In the genomic region with DNA sequence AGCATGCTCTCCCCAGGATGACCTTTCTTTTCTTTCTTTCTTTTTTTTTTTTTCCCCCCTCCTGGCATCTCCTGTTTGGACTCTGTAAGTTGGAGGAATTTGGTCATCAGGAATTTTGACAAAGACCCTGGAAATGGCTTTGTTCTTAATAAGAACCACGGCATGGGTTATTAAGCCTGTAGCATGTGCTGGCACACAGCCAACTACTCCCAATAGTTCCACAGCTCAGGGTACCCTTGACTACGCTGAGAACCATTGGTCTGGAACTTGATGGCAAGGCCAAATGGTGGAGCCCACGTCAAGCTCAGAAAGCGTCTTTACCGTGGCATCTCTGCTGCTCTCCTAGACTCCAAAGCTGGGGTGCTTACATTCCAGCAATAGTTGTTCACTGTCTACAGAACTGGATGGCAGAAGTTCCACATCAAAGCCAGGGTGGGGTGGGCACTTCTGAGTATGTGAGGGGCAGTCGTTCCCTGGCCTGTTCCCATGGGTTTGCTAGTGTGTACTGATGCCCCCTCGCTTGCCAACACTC, we compare ENCODE assay signal across 20 mouse cellular contexts. TPM values are rescaled to one million over a fixed set of nuclear protein-coding genes. Genes with fewer than 3 reads are reported as not detected.
DNase-seq lines count a peak whose midpoint lies in the region; ATAC-seq and TF ChIP-seq lines count a peak whose summit lies in the region.
"Had no signal": no experiment of that assay in that cellular context is flagged by ENCODE, and none has a peak within 500 bp of the region (broad histone marks: within the 10 kb centered on the region; RNA-seq: fewer than 3 reads in every experiment).

No protein-coding gene starts in this region.

- DNase-seq in cerebellum, postnatal 10 days = peak; percentile 34 to 41
- no peak for DNase-seq in cerebellum, postnatal 25 days
- peak; percentile 47 for DNase-seq in lung, embryonic 14.5 days
- DNase-seq in lung, adult 2 months = no peak
- peak; percentile 70 for DNase-seq in kidney, postnatal 0 days (ENCODE audit: low spot score)
- peak; percentile 63 for DNase-seq in retina, postnatal 1 day
- no peak for DNase-seq in gastrocnemius, postnatal 25 days
- DNase-seq: adrenal gland, adult 8-10 months; cerebellum, adult 11-12 months; gastrocnemius, postnatal 14 days; layer of hippocampus, postnatal 36 days; lung, postnatal 10 days; right cerebral cortex, postnatal 4 days; thymus, postnatal 36 days had no signal

- no peak for TF ChIP-seq POLR2A in lung, adult 2 months (IDR thresholded peaks at IDR 0.05; ENCODE audit: borderline replicate concordance, extremely low read depth, low read depth, low read length)

- H3K4me3 ChIP-seq in lung, embryonic 14.5 days (ENCODE audit: low read depth, low read length) = no peak overlapping the region
- H3K4me3 ChIP-seq in lung, adult 2 months (replicated peaks; ENCODE audit: extremely low read depth, low read depth, low read length) = no peak overlapping the region
- no peak overlapping the region for H3K4me3 ChIP-seq in kidney, postnatal 0 days (replicated peaks; ENCODE audit: low read depth, low read length)
- no peak overlapping the region for H3K4me3 ChIP-seq in intestine, embryonic 15.5 days (replicated peaks)
- H3K4me3 ChIP-seq: embryonic facial prominence, embryonic 13.5 days; hindbrain, embryonic 15.5 days; megakaryocyte, embryonic 14.5 days; neural tube, embryonic 13.5 days had no signal

- WGBS in lung, embryonic 14.5 days = 68% methylated on average over 7 of the region's 7 CpGs
- WGBS in lung, adult 2 months = 66% methylated on average over 7 of the region's 7 CpGs
- 49% methylated on average over 7 of the region's 7 CpGs for WGBS in kidney, postnatal 0 days
- WGBS in intestine, embryonic 15.5 days = 81% methylated on average over 7 of the region's 7 CpGs

- no peak overlapping the region for H3K4me2 ChIP-seq in lung, embryonic 14.5 days
- H3K4me2 ChIP-seq in kidney, postnatal 0 days (ENCODE audit: low read length) = no peak overlapping the region
- no peak overlapping the region for H3K4me2 ChIP-seq in intestine, embryonic 15.5 days (replicated peaks)
- H3K4me2 ChIP-seq: embryonic facial prominence, embryonic 13.5 days; hindbrain, embryonic 15.5 days; neural tube, embryonic 13.5 days had no signal

- no peak for TF ChIP-seq CTCF in lung, embryonic 14.5 days (IDR thresholded peaks at IDR 0.05; ENCODE audit: low read depth)
- TF ChIP-seq CTCF in lung, adult 2 months (IDR thresholded peaks at IDR 0.05; ENCODE audit: insufficient read depth, low read length) = no peak
- peak; percentile 26; the same call in 1 of the 2 replicates for TF ChIP-seq CTCF in kidney, postnatal 0 days (IDR thresholded peaks at IDR 0.05; ENCODE audit: low read depth)

- H3K27me3 ChIP-seq in lung, embryonic 14.5 days (ENCODE audit: insufficient read depth, low read length) = no peaks in the 10 kb centered on the region
- no peaks in the 10 kb centered on the region for H3K27me3 ChIP-seq in kidney, postnatal 0 days (ENCODE audit: insufficient read depth, low read length)
- H3K27me3 ChIP-seq in intestine, embryonic 15.5 days (replicated peaks) = no peaks in the 10 kb centered on the region
- H3K27me3 ChIP-seq: embryonic facial prominence, embryonic 13.5 days; hindbrain, embryonic 15.5 days; neural tube, embryonic 13.5 days had no signal

- no peaks in the 10 kb centered on the region for H3K4me1 ChIP-seq in lung, embryonic 14.5 days (ENCODE audit: insufficient read depth)
- H3K4me1 ChIP-seq in lung, adult 2 months (ENCODE audit: control insufficient read depth, insufficient read depth, low read length) = no peaks in the 10 kb centered on the region
- 0 out of 2 replicates have a peak, but pooled peaks cover 6% of the 10 kb centered on the region for H3K4me1 ChIP-seq in kidney, postnatal 0 days (replicated peaks; ENCODE audit: insufficient read depth, low read length)
- 0 out of 2 replicates have a peak, but pooled peaks cover 5% of the 10 kb centered on the region for H3K4me1 ChIP-seq in intestine, embryonic 15.5 days (replicated peaks)

- H3K27ac ChIP-seq in lung, embryonic 14.5 days (ENCODE audit: low read depth) = no peak overlapping the region
- peak overlapping the region; percentile 72 for H3K27ac ChIP-seq in kidney, postnatal 0 days
- H3K27ac ChIP-seq in intestine, embryonic 15.5 days = no peak overlapping the region
- H3K27ac ChIP-seq: embryonic facial prominence, embryonic 13.5 days; hindbrain, embryonic 15.5 days; liver, embryonic 14.5 days; neural tube, embryonic 13.5 days had no signal

- H3K36me3 ChIP-seq in lung, embryonic 14.5 days (ENCODE audit: insufficient read depth) = no peaks in the 10 kb centered on the region
- no peaks in the 10 kb centered on the region for H3K36me3 ChIP-seq in kidney, postnatal 0 days (ENCODE audit: insufficient read depth, low read length)
- H3K36me3 ChIP-seq in intestine, embryonic 15.5 days = no peaks in the 10 kb centered on the region
- H3K36me3 ChIP-seq: embryonic facial prominence, embryonic 13.5 days; hindbrain, embryonic 15.5 days; neural tube, embryonic 13.5 days had no signal

- ATAC-seq in lung, embryonic 14.5 days (ENCODE audit: insufficient read depth) = no peak
- peak; percentile 76; the same call in 1 of the 2 replicates for ATAC-seq in kidney, postnatal 0 days (replicated peaks; ENCODE audit: low FRiP score, low read depth)
- ATAC-seq in intestine, embryonic 15.5 days = no peak

- H3K9ac ChIP-seq in lung, embryonic 14.5 days = no peak overlapping the region
- no peak overlapping the region for H3K9ac ChIP-seq in kidney, postnatal 0 days (ENCODE audit: low read depth, low read length)
- H3K9ac ChIP-seq in intestine, embryonic 15.5 days = no peak overlapping the region
- H3K9ac ChIP-seq: embryonic facial prominence, embryonic 13.5 days; hindbrain, embryonic 15.5 days; liver, embryonic 14.5 days; neural tube, embryonic 13.5 days had no signal

- no peaks in the 10 kb centered on the region for H3K9me3 ChIP-seq in lung, embryonic 14.5 days (ENCODE audit: low read depth, low read length)
- H3K9me3 ChIP-seq in kidney, postnatal 0 days (replicated peaks; ENCODE audit: low read length) = no peaks in the 10 kb centered on the region
- H3K9me3 ChIP-seq in intestine, embryonic 15.5 days = no peaks in the 10 kb centered on the region
- H3K9me3 ChIP-seq: embryonic facial prominence, embryonic 13.5 days; hindbrain, embryonic 15.5 days; megakaryocyte, embryonic 14.5 days; neural tube, embryonic 13.5 days had no signal

RNA-seq across cellular contexts. Expression of a gene that starts 21.7 kb away (rescaled TPM):
- polyA plus RNA-seq in lung, embryonic 14.5 days (2014; fragmentation: Nextera tagmentation; extraction: Ambion mirVana) = 9.0 and 9.7 TPM in 2 replicates
- polyA plus RNA-seq in lung, adult 2 months (2012; rRNA removed) = 19.5 and 20.4 TPM in 2 replicates
- polyA plus RNA-seq in kidney, postnatal 0 days (2015; fragmentation: Nextera tagmentation; extraction: Ambion mirVana) = 14.9 and 17.7 TPM in 2 replicates
- 1 to 10 TPM; 6.1 to 7.6 TPM for total RNA-seq in gastrocnemius, postnatal 25 days (2021)
- 9.5 and 11.2 TPM in 2 replicates for polyA plus RNA-seq in intestine, embryonic 15.5 days (2015; fragmentation: Nextera tagmentation; extraction: Ambion mirVana)

Comparison
In these comparisons a context has a peak if more than half of its experiments do, and no peak if none do; other contexts are left out.
1. DNase-seq: peak in cerebellum, postnatal 10 days (2 of 2), lung, embryonic 14.5 days (single experiment), kidney, postnatal 0 days (single experiment) and retina, postnatal 1 day (single experiment); none in cerebellum, postnatal 25 days (0 of 2), lung, adult 2 months (single experiment) and gastrocnemius, postnatal 25 days (single experiment).